Mouse (Mus musculus) MEL (cell line): ENCODE measurements around the gene Alox5.

Experiments used
- CHD1 ChIP-seq: IDR thresholded peaks from 2 replicates; pipeline ENCODE4 v1.6.1; 2012; ENCODE audit warnings: low read depth, mild to moderate bottlenecking, inconsistent platforms, low read length, improper control_type of control experiment
- CTCF ChIP-seq, 3 experiments: IDR thresholded peaks in 2 of 3; conservative IDR thresholded peaks in 1 of 3; 2 replicates each; pipeline ENCODE4 v1.5.1; 2011 to 2012; ENCODE audit warnings: low read length in 3 of 3, low read depth in 2 of 3, mild to moderate bottlenecking in 2 of 3, improper control_type of control experiment in 1 of 3, inconsistent platforms in 1 of 3, mixed read lengths in 1 of 3, moderate library complexity in 1 of 3; ENCODE audit not compliant: control insufficient read depth in 1 of 3, insufficient read depth in 1 of 3, poor library complexity in 1 of 3, severe bottlenecking in 1 of 3
- EP300 ChIP-seq, 2 experiments: IDR thresholded peaks; 2 replicates each; pipeline ENCODE4 v1.6.1; 2011; ENCODE audit warnings: improper control_type of control experiment in 2 of 2, low read length in 2 of 2, low read depth in 1 of 2, mild to moderate bottlenecking in 1 of 2
- GATA1 ChIP-seq: IDR thresholded peaks from 2 replicates; pipeline ENCODE4 v1.6.1; 2011; ENCODE audit warnings: low read depth, low read length, improper control_type of control experiment
- MAFK ChIP-seq: IDR thresholded peaks from 2 replicates; pipeline ENCODE4 v1.6.1; 2011; ENCODE audit warnings: low read depth, mild to moderate bottlenecking, low read length, improper control_type of control experiment, borderline replicate concordance
- MEF2A ChIP-seq: IDR thresholded peaks from 2 replicates; pipeline ENCODE4 v1.6.1; 2014; ENCODE audit warnings: low read depth, mild to moderate bottlenecking, inconsistent platforms, low read length, improper control_type of control experiment; ENCODE audit not compliant: poor library complexity, insufficient replicate concordance, severe bottlenecking; ENCODE audit errors: extremely low read depth
- POLR2A ChIP-seq, 2 experiments: IDR thresholded peaks; 2 replicates each; pipeline ENCODE4 v1.6.1; 2011 to 2012; ENCODE audit warnings: low read length in 2 of 2, mild to moderate bottlenecking in 2 of 2, control low read depth in 1 of 2, improper control_type of control experiment in 1 of 2, low read depth in 1 of 2, moderate library complexity in 1 of 2; ENCODE audit not compliant: control insufficient read depth in 1 of 2, insufficient read depth in 1 of 2, poor library complexity in 1 of 2
- TCF12 ChIP-seq: IDR thresholded peaks from 2 replicates; pipeline ENCODE4 v1.6.1; 2014; ENCODE audit warnings: low read depth, mild to moderate bottlenecking, inconsistent platforms, low read length, improper control_type of control experiment, moderate library complexity
- ZC3H11A ChIP-seq: IDR thresholded peaks from 2 replicates; pipeline ENCODE4 v1.6.1; 2012; ENCODE audit warnings: low read depth, mild to moderate bottlenecking, inconsistent platforms, low read length, improper control_type of control experiment

- TF ChIP-seq EP300 (IDR thresholded peaks at IDR 0.05; ENCODE audit: low read depth in 1 of 2, low read length in 2 of 2) (no peak), CTCF (IDR thresholded peaks at IDR 0.05 in 2 of 3, conservative IDR thresholded peaks at IDR 0.05 in 1 of 3; ENCODE audit: control insufficient read depth in 1 of 3, insufficient read depth in 1 of 3, low read depth in 2 of 3, low read length in 3 of 3, poor library complexity in 1 of 3, severe bottlenecking in 1 of 3) (no peak), POLR2A (IDR thresholded peaks at IDR 0.05; ENCODE audit: control insufficient read depth in 1 of 2, insufficient read depth in 1 of 2, low read depth in 1 of 2, low read length in 2 of 2, poor library complexity in 1 of 2) (no peak), CHD1 (no peak), TCF12 (no peak), MAFK (no peak), ZC3H11A (no peak), MEF2A (no peak), GATA1 (no peak)
Observed at GRCm38 (mm10) chr6:116422991-116423390, 38.0 kb downstream of the Alox5 start.
